Mouse (Mus musculus) cerebellum, adult 2 months (tissue): ENCODE data around the gene Grin2d.

Experiments
- CTCF ChIP-seq: fragments of 200-500 bp; IDR thresholded peaks from 2 replicates; pipeline ENCODE4 v1.5.1; 2011; ENCODE audit warnings: low read depth, mild to moderate bottlenecking, control low read depth, low read length, moderate library complexity, borderline replicate concordance; ENCODE audit not compliant: insufficient read depth
- POLR2A ChIP-seq: fragments of 200-500 bp; IDR thresholded peaks from 2 replicates; pipeline ENCODE4 v1.6.1; 2011; ENCODE audit warnings: low read length, control low read depth, borderline replicate concordance; ENCODE audit not compliant: insufficient read depth

DNA sequence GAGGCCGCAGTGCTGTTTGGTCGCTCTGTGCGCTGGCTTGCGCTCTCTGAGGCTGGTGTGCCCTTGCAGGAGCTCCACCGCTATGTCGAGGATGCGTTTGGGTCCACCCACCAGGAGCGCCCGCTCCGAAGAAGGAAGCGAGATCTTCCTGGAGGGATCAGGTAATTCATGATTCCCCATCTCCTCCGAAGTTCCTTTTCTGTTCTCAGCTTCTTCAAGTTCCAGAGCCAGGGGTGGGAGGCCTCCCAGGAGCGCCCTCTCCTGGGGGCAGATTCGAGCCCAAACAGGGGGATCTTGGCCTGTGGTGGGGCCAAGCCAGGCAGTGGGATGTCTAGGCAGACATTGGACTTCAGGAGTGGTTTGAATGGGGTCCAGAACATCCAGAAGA lies 46.2 kb upstream of the Grin2d start:
- TF ChIP-seq POLR2A (no peak), CTCF (no peak)
